Mouse (Mus musculus) cortical plate, adult 2 months (tissue): ENCODE results near the gene Ipo8. TPM values are rescaled to one million over a fixed set of nuclear protein-coding genes. Genes with fewer than 3 reads are reported as not detected.

Source experiments
- H3K27ac ChIP-seq: fragments of 200-500 bp; 2 replicates; pipeline ENCODE4 v1.5.1; 2012; ENCODE audit warnings: low read length, control low read depth, inconsistent platforms; ENCODE audit not compliant: insufficient read depth
- H3K4me1 ChIP-seq: fragments of 200-500 bp; 2 replicates; pipeline ENCODE4 v1.6.1; 2011; ENCODE audit warnings: low read length; ENCODE audit not compliant: control insufficient read depth, insufficient read depth
- H3K4me3 ChIP-seq: fragments of 200-500 bp; 2 replicates; pipeline ENCODE4 v1.5.1; 2011; ENCODE audit warnings: mild to moderate bottlenecking, low read length, control low read depth; ENCODE audit not compliant: insufficient read depth
- CTCF ChIP-seq: fragments of 200-500 bp; IDR thresholded peaks from 2 replicates; pipeline ENCODE4 v1.5.1; 2011; ENCODE audit warnings: mild to moderate bottlenecking, control low read depth, low read length; ENCODE audit not compliant: insufficient read depth; ENCODE audit errors: extremely low read depth
- POLR2A ChIP-seq: fragments of 200-500 bp; IDR thresholded peaks from 2 replicates; pipeline ENCODE4 v1.6.1; 2011; ENCODE audit warnings: mild to moderate bottlenecking, low read length, control low read depth; ENCODE audit not compliant: insufficient read depth; ENCODE audit errors: extremely low read depth
- polyA plus RNA-seq: library from polyadenylated mRNA; depleted of rRNA; stranded (reverse); fragments of >200 nt; gene quantifications from 2 replicates; pipeline ENCODE4 v1.2.3, GENCODE M21; 2012

Ipo8 gene
- polyA plus RNA-seq, 1 experiment = 23.3 TPM

DNA sequence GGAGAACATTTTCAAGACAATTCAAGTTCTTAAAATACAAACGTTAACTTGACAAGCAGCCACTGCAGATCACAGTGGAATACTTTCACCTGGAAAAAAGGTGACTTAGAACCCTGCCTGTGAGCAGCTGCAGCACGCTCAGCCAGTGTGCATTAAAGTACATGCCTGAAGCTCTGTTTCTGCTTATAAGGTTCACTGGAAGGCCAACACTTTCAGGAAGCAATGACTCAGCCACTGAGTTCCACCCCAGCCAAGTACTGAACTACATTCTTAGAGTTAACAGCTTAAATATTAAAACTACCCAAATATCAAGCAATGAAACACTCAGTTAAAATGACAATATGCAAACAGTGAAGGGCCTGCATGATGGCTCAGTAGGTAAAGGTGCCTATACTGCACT lies 20.1 kb downstream of the Ipo8 start:
- TF ChIP-seq CTCF = no peak
- TF ChIP-seq POLR2A = no peak

DNA sequence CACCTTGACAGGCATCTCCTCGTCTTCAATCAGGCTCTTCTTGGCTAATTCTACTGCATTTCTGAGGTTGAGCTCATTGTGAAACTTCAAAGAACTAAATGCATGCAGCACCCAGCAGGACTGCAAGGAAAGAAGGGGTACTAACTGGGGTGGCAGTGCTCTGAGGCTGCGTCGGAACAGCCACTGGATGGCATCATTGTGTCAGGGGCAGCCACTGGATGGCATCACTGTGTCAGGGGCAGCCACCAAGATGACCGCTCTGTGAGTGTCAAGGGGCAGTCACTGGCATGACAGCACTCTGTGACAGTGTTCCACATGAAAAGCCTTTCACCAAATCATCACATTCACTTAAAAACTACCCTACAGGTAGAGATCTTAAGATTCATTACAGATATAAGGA lies 31.5 kb downstream of the Ipo8 start:
- Histone ChIP-seq H3K4me3 (no peak overlapping the region), H3K27ac (no peak overlapping the region), H3K4me1 (no peaks in the 10 kb centered on the region; the same call in 1 of the 2 replicates)
- no peak for TF ChIP-seq POLR2A
- no peak for TF ChIP-seq CTCF

More for the DNA sequence above, 20.1 kb downstream of the Ipo8 start:
- Histone ChIP-seq H3K27ac (no peak overlapping the region), H3K4me3 (no peak overlapping the region), H3K4me1 (no peaks in the 10 kb centered on the region)

DNA sequence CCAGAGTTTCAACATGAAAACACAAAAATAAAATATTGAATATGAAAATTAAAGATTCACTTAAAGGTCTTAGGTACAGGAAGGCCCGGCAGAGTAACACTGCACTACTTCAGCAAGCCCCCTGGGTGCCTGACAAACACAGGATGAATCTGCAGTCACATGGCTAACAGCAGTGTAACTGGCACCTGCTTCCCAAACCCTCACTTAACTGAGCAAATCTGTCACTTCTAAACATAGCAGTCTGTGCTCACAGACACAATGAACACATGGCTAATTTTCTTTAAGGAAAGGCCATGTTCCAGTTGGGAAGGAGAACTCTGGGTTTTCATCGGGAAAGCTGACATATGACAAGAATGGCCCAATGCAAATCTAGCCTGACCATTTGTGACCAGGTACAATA lies 36.1 kb downstream of the Ipo8 start:
- no peak for TF ChIP-seq CTCF
- TF ChIP-seq POLR2A = no peak
- Histone ChIP-seq H3K27ac (no peak overlapping the region), H3K4me3 (no peak overlapping the region)

DNA sequence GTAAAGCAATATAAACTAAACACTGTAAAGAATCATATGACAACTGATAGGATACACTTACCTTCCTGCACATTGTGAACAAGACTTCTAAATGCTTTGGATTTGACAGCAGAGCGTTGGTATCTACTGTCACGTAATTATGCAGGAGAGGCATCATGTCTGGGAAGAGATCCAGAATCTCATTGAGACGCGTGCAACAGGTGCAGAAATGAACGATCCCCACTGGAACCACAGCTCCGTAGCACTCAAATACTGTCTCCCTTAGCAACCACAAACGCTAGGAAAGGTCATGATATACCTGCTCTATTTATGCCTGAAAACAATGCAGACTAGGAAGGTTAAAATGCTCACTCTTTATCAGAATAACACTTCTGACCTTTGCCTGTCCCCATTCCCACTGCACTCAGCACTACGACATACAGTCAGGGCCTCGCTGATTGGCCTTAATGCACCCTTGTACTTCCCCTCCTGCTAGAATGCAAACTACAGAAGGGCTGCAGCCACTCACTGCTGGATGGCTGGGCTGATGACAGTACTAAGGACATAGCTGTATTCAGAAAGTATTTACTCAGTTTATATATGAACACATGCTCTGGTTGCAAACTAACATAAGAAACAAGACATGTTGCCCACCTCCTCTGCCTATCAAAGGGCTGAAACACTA lies 42.1 kb downstream of the Ipo8 start:
- no peak overlapping the region for H3K27ac ChIP-seq
- no peak for TF ChIP-seq POLR2A
- TF ChIP-seq CTCF = no peak
- H3K4me3 ChIP-seq = no peak overlapping the region
- peaks cover 2% of the 10 kb centered on the region; the same call in 1 of the 2 replicates for H3K4me1 ChIP-seq

More for the DNA sequence above, 36.1 kb downstream of the Ipo8 start:
- H3K4me1 ChIP-seq = no peaks in the 10 kb centered on the region; the same call in 1 of the 2 replicates

DNA sequence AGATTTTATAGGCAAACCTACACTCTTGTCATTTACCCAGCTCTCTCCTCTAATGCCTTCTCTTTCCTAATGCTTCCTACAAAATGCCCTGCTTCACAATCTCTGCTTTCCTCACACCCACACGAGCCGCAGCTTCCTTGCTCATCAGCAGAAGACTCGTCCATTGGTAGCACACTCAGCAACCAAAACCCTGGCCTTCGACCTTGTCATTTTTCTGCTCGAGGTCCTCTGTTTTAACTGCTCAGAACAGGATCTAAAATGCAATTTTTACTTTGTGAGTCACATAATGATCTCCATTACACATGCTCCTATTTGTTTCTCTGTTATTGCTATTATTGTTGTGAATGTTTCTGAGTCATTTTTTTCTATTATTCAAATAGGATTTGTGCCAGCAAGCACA lies 45.1 kb downstream of the Ipo8 start:
- Histone ChIP-seq H3K4me1 (peaks cover 2% of the 10 kb centered on the region; the same call in 1 of the 2 replicates), H3K4me3 (no peak overlapping the region), H3K27ac (no peak overlapping the region)
- TF ChIP-seq POLR2A (no peak), CTCF (no peak)

DNA sequence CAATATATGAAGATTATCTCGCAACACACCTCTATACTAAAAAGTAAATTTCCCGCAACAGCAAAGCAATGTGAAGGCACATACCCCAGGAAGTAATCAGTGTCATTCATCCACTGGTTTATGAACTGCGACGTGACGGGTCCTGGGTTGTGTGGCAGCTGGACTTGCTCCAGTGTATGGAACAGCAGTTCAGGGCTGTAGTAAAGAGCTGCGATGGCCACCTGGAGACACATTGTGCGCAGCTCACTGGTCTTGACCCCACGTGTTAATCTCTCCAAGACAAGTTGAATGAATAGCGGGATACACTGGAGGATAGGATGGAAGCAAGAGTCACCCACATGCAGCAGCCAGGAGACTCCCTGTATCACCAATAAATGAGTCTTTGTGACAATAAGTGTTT lies 46.8 kb downstream of the Ipo8 start:
- peaks cover 2% of the 10 kb centered on the region; the same call in 1 of the 2 replicates for H3K4me1 ChIP-seq
- TF ChIP-seq CTCF (no peak), POLR2A (no peak)
- no peak overlapping the region for H3K27ac ChIP-seq
- no peak overlapping the region for H3K4me3 ChIP-seq

DNA sequence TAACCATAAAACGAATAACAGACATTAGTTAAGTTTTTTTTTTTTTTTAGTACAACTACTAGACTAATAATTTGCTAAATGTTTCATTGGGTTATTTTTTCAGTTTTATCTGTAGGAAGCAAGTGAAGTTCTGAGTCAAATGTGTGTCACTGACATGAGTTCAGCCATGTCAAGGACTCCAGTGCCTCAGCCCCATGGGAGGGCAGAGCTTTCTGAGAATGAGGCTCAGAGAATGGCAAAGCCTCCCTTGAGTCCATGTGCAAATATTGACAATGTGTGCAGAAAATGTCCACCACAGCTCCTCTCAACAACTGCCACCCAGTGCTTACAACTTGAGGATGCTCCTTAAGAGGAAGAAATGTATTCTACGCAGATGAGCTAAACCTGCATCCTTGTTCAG lies 55.0 kb downstream of the Ipo8 start:
- TF ChIP-seq CTCF (no peak), POLR2A (no peak)
- Histone ChIP-seq H3K27ac (no peak overlapping the region), H3K4me1 (no peaks in the 10 kb centered on the region), H3K4me3 (no peak overlapping the region)

DNA sequence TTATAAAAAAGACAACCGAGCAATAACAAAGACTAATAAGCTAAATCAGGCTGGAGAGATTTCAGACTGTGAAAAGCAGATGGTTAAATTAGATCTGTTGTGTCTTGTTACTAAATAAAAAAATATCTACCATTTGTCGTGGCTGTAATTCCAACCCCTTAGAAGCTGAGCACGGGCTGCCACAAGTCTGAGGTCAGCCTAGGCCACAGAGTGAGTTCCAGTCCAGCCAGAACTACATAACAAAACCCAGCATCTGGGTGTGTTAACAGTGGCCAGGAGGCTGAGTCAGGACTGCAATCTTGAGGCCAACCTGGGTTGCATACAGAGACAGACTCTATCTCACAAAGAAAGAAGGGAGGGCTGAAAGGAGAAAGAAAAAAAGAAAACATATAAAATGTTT lies 59.8 kb downstream of the Ipo8 start:
- Histone ChIP-seq H3K27ac (no peak overlapping the region), H3K4me3 (no peak overlapping the region), H3K4me1 (no peaks in the 10 kb centered on the region)
- no peak for TF ChIP-seq CTCF
- no peak for TF ChIP-seq POLR2A

DNA sequence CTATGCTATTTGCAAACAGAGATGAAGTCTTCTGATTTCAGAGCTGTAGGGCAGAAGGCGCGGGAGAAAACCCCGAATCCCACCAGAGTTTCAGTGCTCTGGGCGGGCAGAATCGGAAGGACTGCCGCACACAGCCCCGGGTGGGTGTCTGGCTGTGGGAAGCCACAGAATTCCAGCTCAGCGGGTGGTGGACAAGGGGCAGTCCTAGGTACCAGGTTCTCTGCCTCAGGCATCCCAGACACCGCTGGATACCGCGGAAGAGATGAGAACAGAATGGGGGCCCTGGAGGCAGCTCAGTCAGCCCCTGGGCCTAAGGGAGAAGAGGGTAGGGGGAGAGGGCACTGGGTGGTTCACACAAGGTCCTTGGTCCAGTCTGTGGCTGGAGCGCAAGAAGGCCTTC lies 62.8 kb downstream of the Ipo8 start:
- Histone ChIP-seq H3K4me3 (no peak overlapping the region), H3K4me1 (no peaks in the 10 kb centered on the region), H3K27ac (no peak overlapping the region)
- TF ChIP-seq POLR2A (no peak), CTCF (no peak)

DNA sequence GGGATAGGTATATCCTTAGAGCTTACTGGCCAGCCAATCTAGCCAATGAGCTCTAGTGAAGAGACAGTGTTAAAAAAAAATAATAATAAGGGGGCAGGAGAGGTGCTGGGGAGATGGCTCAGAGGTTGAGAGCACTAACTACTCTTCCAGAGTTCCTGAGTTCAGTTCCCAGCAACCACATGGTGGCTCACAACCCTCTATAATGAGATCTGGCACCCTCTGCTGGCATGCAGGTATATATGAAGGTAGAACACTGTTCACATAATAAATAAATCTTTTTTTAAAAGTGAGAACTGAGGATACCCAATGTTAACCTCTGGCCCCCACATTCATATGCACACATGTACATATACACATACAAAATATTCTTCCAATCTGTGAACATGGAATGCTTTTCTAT lies 64.0 kb downstream of the Ipo8 start:
- H3K27ac ChIP-seq = no peak overlapping the region
- no peak overlapping the region for H3K4me3 ChIP-seq
- TF ChIP-seq POLR2A (no peak), CTCF (no peak)
- no peaks in the 10 kb centered on the region for H3K4me1 ChIP-seq
